Mouse (Mus musculus): Measurements from ENCODE around the gene Zdhhc14. TPM values are rescaled to one million over a fixed set of nuclear protein-coding genes. Genes with fewer than 3 reads are reported as not detected.
A peak's percentile ranks its signal among the peaks of the same experiment; 100 is the strongest.

Gene Zdhhc14
- polyA plus RNA-seq, 1 experiment from 2014 or later: 2.4 TPM

- no peak overlapping the region for H3K4me2 ChIP-seq (replicated peaks; ENCODE audit: low read depth, low read length)
- H3K9ac ChIP-seq (replicated peaks; ENCODE audit: low read depth, low read length): no peak overlapping the region
- H3K4me3 ChIP-seq (ENCODE audit: low read depth, low read length): no peak overlapping the region
- no peaks in the 10 kb centered on the region for H3K36me3 ChIP-seq (ENCODE audit: control insufficient read depth, insufficient read depth, low read length)
- no peak for ATAC-seq (ENCODE audit: insufficient number of reproducible peaks, insufficient read depth, low FRiP score, low read depth)
- H3K9me3 ChIP-seq (ENCODE audit: control insufficient read depth, low read depth, low read length): no peaks in the 10 kb centered on the region
- no peak overlapping the region for H3K27ac ChIP-seq (ENCODE audit: low read length)
- 50% methylated on average over 6 of the region's 6 CpGs for WGBS
- H3K4me1 ChIP-seq (ENCODE audit: control insufficient read depth, insufficient read depth, low read length): no peaks in the 10 kb centered on the region
- no peaks in the 10 kb centered on the region for H3K27me3 ChIP-seq (ENCODE audit: control insufficient read depth, insufficient read depth, low read length)
These were observed 99.3 kb downstream of the Zdhhc14 start for GRCm38 (mm10) chr17:5591604-5592209.

- Histone ChIP-seq H3K9ac (replicated peaks; ENCODE audit: low read depth, low read length) (no peak overlapping the region), H3K9me3 (ENCODE audit: control insufficient read depth, low read depth, low read length) (no peaks in the 10 kb centered on the region), H3K27me3 (ENCODE audit: control insufficient read depth, insufficient read depth, low read length) (no peaks in the 10 kb centered on the region), H3K4me3 (ENCODE audit: low read depth, low read length) (no peak overlapping the region), H3K36me3 (ENCODE audit: control insufficient read depth, insufficient read depth, low read length) (no peaks in the 10 kb centered on the region), H3K4me2 (replicated peaks; ENCODE audit: low read depth, low read length) (no peak overlapping the region), H3K4me1 (ENCODE audit: control insufficient read depth, insufficient read depth, low read length) (no peaks in the 10 kb centered on the region), H3K27ac (ENCODE audit: low read length) (no peak overlapping the region)
- ATAC-seq (ENCODE audit: insufficient number of reproducible peaks, insufficient read depth, low FRiP score, low read depth): no peak
- WGBS: 61% methylated on average over 2 of the region's 2 CpGs
These were observed 100.7 kb downstream of the Zdhhc14 start for GRCm38 (mm10) chr17:5593071-5593470.

- Histone ChIP-seq H3K4me2 (replicated peaks; ENCODE audit: low read depth, low read length) (no peak overlapping the region), H3K27ac (ENCODE audit: low read length) (no peak overlapping the region), H3K4me3 (ENCODE audit: low read depth, low read length) (no peak overlapping the region), H3K4me1 (ENCODE audit: control insufficient read depth, insufficient read depth, low read length) (no peaks in the 10 kb centered on the region), H3K27me3 (ENCODE audit: control insufficient read depth, insufficient read depth, low read length) (no peaks in the 10 kb centered on the region), H3K9ac (replicated peaks; ENCODE audit: low read depth, low read length) (no peak overlapping the region), H3K9me3 (ENCODE audit: control insufficient read depth, low read depth, low read length) (no peaks in the 10 kb centered on the region), H3K36me3 (ENCODE audit: control insufficient read depth, insufficient read depth, low read length) (no peaks in the 10 kb centered on the region)
- ATAC-seq (ENCODE audit: insufficient number of reproducible peaks, insufficient read depth, low FRiP score, low read depth): no peak
- WGBS: 54% methylated on average over 5 of the region's 5 CpGs
These were observed 102.7 kb downstream of the Zdhhc14 start for GRCm38 (mm10) chr17:5595068-5595467.

GRCm38 (mm10) chr17:5596490-5596889 lies 104.1 kb downstream of the Zdhhc14 start:
- Histone ChIP-seq H3K9me3 (ENCODE audit: control insufficient read depth, low read depth, low read length) (no peaks in the 10 kb centered on the region), H3K36me3 (ENCODE audit: control insufficient read depth, insufficient read depth, low read length) (no peaks in the 10 kb centered on the region), H3K27ac (ENCODE audit: low read length) (no peak overlapping the region), H3K27me3 (ENCODE audit: control insufficient read depth, insufficient read depth, low read length) (no peaks in the 10 kb centered on the region), H3K4me1 (ENCODE audit: control insufficient read depth, insufficient read depth, low read length) (no peaks in the 10 kb centered on the region), H3K4me2 (replicated peaks; ENCODE audit: low read depth, low read length) (no peak overlapping the region), H3K4me3 (ENCODE audit: low read depth, low read length) (no peak overlapping the region), H3K9ac (replicated peaks; ENCODE audit: low read depth, low read length) (no peak overlapping the region)
- WGBS: 33% methylated on average over 3 of the region's 3 CpGs
- ATAC-seq (ENCODE audit: insufficient number of reproducible peaks, insufficient read depth, low FRiP score, low read depth): no peak

GRCm38 (mm10) chr17:5598999-5599398 lies 106.6 kb downstream of the Zdhhc14 start:
- no peaks in the 10 kb centered on the region for H3K36me3 ChIP-seq (ENCODE audit: control insufficient read depth, insufficient read depth, low read length)
- no peaks in the 10 kb centered on the region for H3K27me3 ChIP-seq (ENCODE audit: control insufficient read depth, insufficient read depth, low read length)
- no peak overlapping the region for H3K4me2 ChIP-seq (replicated peaks; ENCODE audit: low read depth, low read length)
- no peak overlapping the region for H3K27ac ChIP-seq (ENCODE audit: low read length)
- no peak overlapping the region for H3K4me3 ChIP-seq (ENCODE audit: low read depth, low read length)
- H3K9ac ChIP-seq (replicated peaks; ENCODE audit: low read depth, low read length): no peak overlapping the region
- no peaks in the 10 kb centered on the region for H3K9me3 ChIP-seq (ENCODE audit: control insufficient read depth, low read depth, low read length)
- 73% methylated on average over 4 of the region's 4 CpGs for WGBS
- no peaks in the 10 kb centered on the region for H3K4me1 ChIP-seq (ENCODE audit: control insufficient read depth, insufficient read depth, low read length)
- no peak for ATAC-seq (ENCODE audit: insufficient number of reproducible peaks, insufficient read depth, low FRiP score, low read depth)

- H3K4me1 ChIP-seq (ENCODE audit: control insufficient read depth, insufficient read depth, low read length): no peaks in the 10 kb centered on the region
- 55% methylated on average over 8 of the region's 8 CpGs for WGBS
These were observed 108.2 kb downstream of the Zdhhc14 start for GRCm38 (mm10) chr17:5600505-5601027.

GRCm38 (mm10) chr17:5601953-5602352 lies 109.6 kb downstream of the Zdhhc14 start:
- no peak overlapping the region for H3K4me3 ChIP-seq (ENCODE audit: low read depth, low read length)
- no peak for ATAC-seq (ENCODE audit: insufficient number of reproducible peaks, insufficient read depth, low FRiP score, low read depth)
- no peak overlapping the region for H3K9ac ChIP-seq (replicated peaks; ENCODE audit: low read depth, low read length)
- H3K9me3 ChIP-seq (ENCODE audit: control insufficient read depth, low read depth, low read length): no peaks in the 10 kb centered on the region
- H3K27ac ChIP-seq (ENCODE audit: low read length): no peak overlapping the region
- H3K4me1 ChIP-seq (ENCODE audit: control insufficient read depth, insufficient read depth, low read length): no peaks in the 10 kb centered on the region
- no peaks in the 10 kb centered on the region for H3K36me3 ChIP-seq (ENCODE audit: control insufficient read depth, insufficient read depth, low read length)
- H3K4me2 ChIP-seq (replicated peaks; ENCODE audit: low read depth, low read length): no peak overlapping the region
- 84% methylated on average over 6 of the region's 6 CpGs for WGBS
- H3K27me3 ChIP-seq (ENCODE audit: control insufficient read depth, insufficient read depth, low read length): no peaks in the 10 kb centered on the region

More at GRCm38 (mm10) chr17:5600505-5601027, 108.2 kb downstream of the Zdhhc14 start:
- H3K27me3 ChIP-seq (ENCODE audit: control insufficient read depth, insufficient read depth, low read length): no peaks in the 10 kb centered on the region
- no peak for ATAC-seq (ENCODE audit: insufficient number of reproducible peaks, insufficient read depth, low FRiP score, low read depth)
- no peak overlapping the region for H3K4me2 ChIP-seq (replicated peaks; ENCODE audit: low read depth, low read length)
- H3K9ac ChIP-seq (replicated peaks; ENCODE audit: low read depth, low read length): no peak overlapping the region
- H3K27ac ChIP-seq (ENCODE audit: low read length): no peak overlapping the region
- H3K9me3 ChIP-seq (ENCODE audit: control insufficient read depth, low read depth, low read length): no peaks in the 10 kb centered on the region
- H3K36me3 ChIP-seq (ENCODE audit: control insufficient read depth, insufficient read depth, low read length): no peaks in the 10 kb centered on the region
- H3K4me3 ChIP-seq (ENCODE audit: low read depth, low read length): no peak overlapping the region

- H3K27ac ChIP-seq (ENCODE audit: low read length): no peak overlapping the region
- no peaks in the 10 kb centered on the region for H3K4me1 ChIP-seq (ENCODE audit: control insufficient read depth, insufficient read depth, low read length)
- no peak overlapping the region for H3K4me3 ChIP-seq (ENCODE audit: low read depth, low read length)
- 62% methylated on average over 8 of the region's 8 CpGs for WGBS
- H3K9me3 ChIP-seq (ENCODE audit: control insufficient read depth, low read depth, low read length): no peaks in the 10 kb centered on the region
- H3K4me2 ChIP-seq (replicated peaks; ENCODE audit: low read depth, low read length): no peak overlapping the region
- 0 out of 2 replicates have a peak, but pooled peaks have one; percentile 48 for ATAC-seq (ENCODE audit: insufficient number of reproducible peaks, insufficient read depth, low FRiP score, low read depth)
- no peaks in the 10 kb centered on the region for H3K27me3 ChIP-seq (ENCODE audit: control insufficient read depth, insufficient read depth, low read length)
- H3K9ac ChIP-seq (replicated peaks; ENCODE audit: low read depth, low read length): no peak overlapping the region
- H3K36me3 ChIP-seq (ENCODE audit: control insufficient read depth, insufficient read depth, low read length): no peaks in the 10 kb centered on the region
These were observed 113.8 kb downstream of the Zdhhc14 start for GRCm38 (mm10) chr17:5606151-5606591.

GRCm38 (mm10) chr17:5607352-5607751 lies 115.0 kb downstream of the Zdhhc14 start:
- Histone ChIP-seq H3K4me1 (ENCODE audit: control insufficient read depth, insufficient read depth, low read length) (no peaks in the 10 kb centered on the region), H3K9ac (replicated peaks; ENCODE audit: low read depth, low read length) (no peak overlapping the region), H3K4me3 (ENCODE audit: low read depth, low read length) (no peak overlapping the region), H3K9me3 (ENCODE audit: control insufficient read depth, low read depth, low read length) (no peaks in the 10 kb centered on the region), H3K27me3 (ENCODE audit: control insufficient read depth, insufficient read depth, low read length) (no peaks in the 10 kb centered on the region), H3K36me3 (ENCODE audit: control insufficient read depth, insufficient read depth, low read length) (no peaks in the 10 kb centered on the region), H3K4me2 (replicated peaks; ENCODE audit: low read depth, low read length) (no peak overlapping the region), H3K27ac (ENCODE audit: low read length) (no peak overlapping the region)
- WGBS: 84% methylated on average over 7 of the region's 7 CpGs
- no peak for ATAC-seq (ENCODE audit: insufficient number of reproducible peaks, insufficient read depth, low FRiP score, low read depth)

Data from stomach, embryonic 14.5 days (tissue).